Mouse (Mus musculus): ENCODE data around the gene Atp13a2. TPM values are rescaled to one million over a fixed set of nuclear protein-coding genes. Genes with fewer than 3 reads are reported as not detected.

Atp13a2 gene
- total RNA-seq (2021) = 10 to 100 TPM; 16.2 to 21.1 TPM
- long read RNA-seq, experiment 1, transcript Atp13a2-201 (29 exons, 3,956 nt) = minor isoform, 10 of 38 reads
- long read RNA-seq, experiment 1, transcript Atp13a2-203 (29 exons, 3,882 nt) = major isoform, 11 of 38 reads
- long read RNA-seq, experiment 1, partial matches to known transcripts = 10 of 38 reads
- long read RNA-seq, experiment 1, other reads (novel, unspliced or antisense) = 7 of 38 reads
- long read RNA-seq, experiment 2, transcript Atp13a2-201 (29 exons, 3,956 nt) = major isoform, 11 of 34 reads
- long read RNA-seq, experiment 2, transcript Atp13a2-203 (29 exons, 3,882 nt) = minor isoform, 10 of 34 reads
- long read RNA-seq, experiment 2, partial matches to known transcripts = 7 of 34 reads
- long read RNA-seq, experiment 2, other reads (novel, unspliced or antisense) = 6 of 34 reads

- DNase-seq (ENCODE audit: low spot score) = peak; percentile 89
Measured at GRCm38 (mm10) chr4:140986711-140987395, at the start of gene Atp13a2. Atp13a2 (plus strand) TSS chr4:140986873.

GRCm38 (mm10) chr4:140944356-140944755 lies 42.3 kb upstream of the Atp13a2 start:
- no peak for DNase-seq (ENCODE audit: low spot score)

GRCm38 (mm10) chr4:140944961-140945442 lies 41.7 kb upstream of the Atp13a2 start:
- no peak for DNase-seq (ENCODE audit: low spot score)

- no peak for DNase-seq (ENCODE audit: low spot score)
Measured at GRCm38 (mm10) chr4:140945571-140945970, 41.1 kb upstream of the Atp13a2 start.

- no peak for DNase-seq (ENCODE audit: low spot score)
Measured at GRCm38 (mm10) chr4:140946048-140946447, 40.6 kb upstream of the Atp13a2 start.

- no peak for DNase-seq (ENCODE audit: low spot score)
Measured at GRCm38 (mm10) chr4:140946580-140947205, 40.0 kb upstream of the Atp13a2 start.

- DNase-seq (ENCODE audit: low spot score) = no peak
Measured at GRCm38 (mm10) chr4:140947487-140948440, 38.9 kb upstream of the Atp13a2 start.

- DNase-seq (ENCODE audit: low spot score) = no peak
Measured at GRCm38 (mm10) chr4:140948481-140948880, 38.2 kb upstream of the Atp13a2 start.

GRCm38 (mm10) chr4:140949052-140949451 lies 37.6 kb upstream of the Atp13a2 start:
- no peak for DNase-seq (ENCODE audit: low spot score)

- DNase-seq (ENCODE audit: low spot score) = no peak
Measured at GRCm38 (mm10) chr4:140949616-140950015, 37.1 kb upstream of the Atp13a2 start.

GRCm38 (mm10) chr4:140950574-140950973 lies 36.1 kb upstream of the Atp13a2 start:
- no peak for DNase-seq (ENCODE audit: low spot score)

- DNase-seq (ENCODE audit: low spot score) = no peak
Measured at GRCm38 (mm10) chr4:140951861-140952641, 34.6 kb upstream of the Atp13a2 start.

- no peak for DNase-seq (ENCODE audit: low spot score)
Measured at GRCm38 (mm10) chr4:140957131-140957702, 29.5 kb upstream of the Atp13a2 start.

GRCm38 (mm10) chr4:140957725-140958124 lies 28.9 kb upstream of the Atp13a2 start:
- peak; percentile 80 for DNase-seq (ENCODE audit: low spot score)

- no peak for DNase-seq (ENCODE audit: low spot score)
Measured at GRCm38 (mm10) chr4:140958319-140958718, 28.4 kb upstream of the Atp13a2 start.

- DNase-seq (ENCODE audit: low spot score) = peak; percentile 23
Measured at GRCm38 (mm10) chr4:140959128-140959679, 27.5 kb upstream of the Atp13a2 start.

- DNase-seq (ENCODE audit: low spot score) = peak; percentile 32
Measured at GRCm38 (mm10) chr4:140959715-140960479, 26.8 kb upstream of the Atp13a2 start.

- DNase-seq (ENCODE audit: low spot score) = peak; percentile 97
Measured at GRCm38 (mm10) chr4:140960781-140961466, 25.7 kb upstream of the Atp13a2 start, which contains the start of gene Sdhb. Sdhb (plus strand) TSS chr4:140961203.
